Mouse (Mus musculus) heart, postnatal 0 days (tissue): ENCODE measurements around the gene Gbp8.
"Not testable (repeated sequence)": the region's sequence is repeated elsewhere in the genome, so short reads cannot be mapped to it uniquely, and the experiment has no call there.

ENCODE experiments used
- CTCF ChIP-seq: IDR thresholded peaks from 2 replicates; pipeline ENCODE4 v1.5.1; 2016; ENCODE audit warnings: antibody characterized with exemption, control low read depth, low read depth
- EP300 ChIP-seq: IDR thresholded peaks from 2 replicates; pipeline ENCODE4 v1.6.1; 2016; ENCODE audit warnings: antibody characterized with exemption, low read depth

- TF ChIP-seq CTCF, EP300: not testable (repeated sequence)
Observed at GRCm38 (mm10) chr5:105139409-105140088, at the start of gene Gbp8, which contains the start of the genes Gbp9 and Gbp4.
